Mouse (Mus musculus): ENCODE data around the gene Olfr1369-ps1.
A peak's percentile ranks its signal among the peaks of the same experiment; 100 is the strongest.
"Not testable (repeated sequence)": the region's sequence is repeated elsewhere in the genome, so short reads cannot be mapped to it uniquely, and the experiment has no call there.

The Olfr1369-ps1 gene

GRCm38 (mm10) chr13:21111183-21111582 lies at the start of gene Olfr1369-ps1:
Gene Olfr1369-ps1 (plus strand): TSS chr13:21111483.
- DNase-seq (ENCODE audit: low read depth, low spot score) = not testable (repeated sequence)

- no peak for DNase-seq (ENCODE audit: low read depth, low spot score)
Measured at GRCm38 (mm10) chr13:21066021-21066420, 45.3 kb upstream of the Olfr1369-ps1 start.

- no peak for DNase-seq (ENCODE audit: low read depth, low spot score)
Measured at GRCm38 (mm10) chr13:21074847-21075246, 36.4 kb upstream of the Olfr1369-ps1 start, which contains the start of gene Olfr1370. Gene Olfr1370 (minus strand): TSS chr13:21074947.

- no peak for DNase-seq (ENCODE audit: low read depth, low spot score)
Measured at GRCm38 (mm10) chr13:21082686-21083085, 28.6 kb upstream of the Olfr1369-ps1 start.

GRCm38 (mm10) chr13:21109759-21110158 lies 1.5 kb upstream of the Olfr1369-ps1 start:
- no peak for DNase-seq (ENCODE audit: low read depth, low spot score)

GRCm38 (mm10) chr13:21110441-21110840 lies 842 bp upstream of the Olfr1369-ps1 start:
- no peak for DNase-seq (ENCODE audit: low read depth, low spot score)

GRCm38 (mm10) chr13:21114121-21114520 lies 2.8 kb downstream of the Olfr1369-ps1 start:
- DNase-seq (ENCODE audit: low read depth, low spot score) = no peak

- not testable (repeated sequence) for DNase-seq (ENCODE audit: low read depth, low spot score)
Measured at GRCm38 (mm10) chr13:21129339-21129738, 18.1 kb downstream of the Olfr1369-ps1 start, which contains the start of gene Olfr263. Gene Olfr263 (plus strand): TSS chr13:21129639.

- DNase-seq (ENCODE audit: low read depth, low spot score) = no peak
Measured at GRCm38 (mm10) chr13:21142421-21142820, 31.1 kb downstream of the Olfr1369-ps1 start.

- DNase-seq (ENCODE audit: low read depth, low spot score) = no peak
Measured at GRCm38 (mm10) chr13:21145767-21146166, 34.5 kb downstream of the Olfr1369-ps1 start, which contains the start of gene Olfr1368. Gene Olfr1368 (minus strand): TSS chr13:21145867.

- no peak for DNase-seq (ENCODE audit: low read depth, low spot score)
Measured at GRCm38 (mm10) chr13:21155888-21156287, 44.6 kb downstream of the Olfr1369-ps1 start.

GRCm38 (mm10) chr13:21158071-21158470 lies 46.8 kb downstream of the Olfr1369-ps1 start:
- no peak for DNase-seq (ENCODE audit: low read depth, low spot score)

- no peak for DNase-seq (ENCODE audit: low read depth, low spot score)
Measured at GRCm38 (mm10) chr13:21158785-21159474, 47.6 kb downstream of the Olfr1369-ps1 start.

GRCm38 (mm10) chr13:21159475-21159819 lies 48.2 kb downstream of the Olfr1369-ps1 start:
- no peak for DNase-seq (ENCODE audit: low read depth, low spot score)

GRCm38 (mm10) chr13:21160041-21160511 lies 48.8 kb downstream of the Olfr1369-ps1 start:
- DNase-seq (ENCODE audit: low read depth, low spot score) = no peak

GRCm38 (mm10) chr13:21160657-21161590 lies 49.6 kb downstream of the Olfr1369-ps1 start:
- peak; percentile 88 for DNase-seq (ENCODE audit: low read depth, low spot score)

GRCm38 (mm10) chr13:21161591-21161990 lies 50.3 kb downstream of the Olfr1369-ps1 start:
- DNase-seq (ENCODE audit: low read depth, low spot score) = no peak

- DNase-seq (ENCODE audit: low read depth, low spot score) = no peak
Measured at GRCm38 (mm10) chr13:21162591-21162990, 51.3 kb downstream of the Olfr1369-ps1 start.

- DNase-seq (ENCODE audit: low read depth, low spot score) = no peak
Measured at GRCm38 (mm10) chr13:21166936-21167909, 55.9 kb downstream of the Olfr1369-ps1 start.

GRCm38 (mm10) chr13:21167910-21168300 lies 56.6 kb downstream of the Olfr1369-ps1 start:
- DNase-seq (ENCODE audit: low read depth, low spot score) = no peak

All from retina, adult 2 months (tissue).